In the genomic region with DNA sequence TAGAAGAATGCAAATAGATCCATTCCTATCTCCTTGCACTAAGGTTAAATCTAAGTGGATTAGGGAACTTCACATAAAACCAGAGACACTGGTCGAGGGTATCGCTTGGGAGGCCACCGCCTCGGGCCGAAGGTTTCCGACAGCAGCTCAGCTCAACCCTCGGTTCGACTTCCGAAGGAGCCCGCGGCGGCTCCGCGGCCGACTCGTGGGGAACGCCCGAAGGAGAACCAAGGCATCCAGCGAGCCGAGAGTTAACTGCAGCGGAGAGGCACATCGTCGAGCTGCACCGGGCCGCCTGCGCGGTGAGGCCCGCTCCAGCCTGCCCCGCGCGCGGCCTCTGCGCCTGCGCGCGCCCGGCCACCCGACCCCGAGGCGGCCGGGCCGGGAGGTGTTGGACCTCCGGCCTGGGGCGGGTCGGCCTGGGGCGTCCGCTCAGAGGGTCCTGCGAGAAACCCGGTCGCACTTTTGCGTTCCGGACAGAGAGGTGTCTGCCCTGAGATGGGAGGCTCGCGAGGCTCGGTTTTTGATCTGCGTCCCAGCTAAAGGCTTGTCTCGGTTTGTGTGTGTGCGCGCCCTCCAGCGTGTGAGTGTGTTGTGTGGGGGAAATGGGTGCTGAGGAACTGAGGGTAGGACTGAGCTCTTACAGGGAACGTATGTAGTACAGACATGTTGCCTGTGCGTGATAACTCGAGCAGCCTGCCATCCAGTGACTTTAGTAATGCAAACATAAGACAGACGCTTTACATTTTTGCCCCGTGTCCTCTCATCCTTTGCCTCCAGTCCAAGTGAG, we compare ENCODE assay signal across 8 mouse cellular contexts. TPM values are rescaled to one million over a fixed set of nuclear protein-coding genes. Genes with fewer than 3 reads are reported as not detected.
DNase-seq lines count a peak whose midpoint lies in the region; ATAC-seq and TF ChIP-seq lines count a peak whose summit lies in the region.
"Not testable (repeated sequence)": the region's sequence is repeated elsewhere in the genome, so short reads cannot be mapped to it uniquely, and the experiment has no call there.

No protein-coding gene starts in this region.

- WGBS in hindbrain, embryonic 13.5 days = 4% methylated on average over 29 of the region's 65 CpGs
- 2% methylated on average over 26 of the region's 65 CpGs for WGBS in liver, embryonic 16.5 days (ENCODE audit: insufficient replicate concordance)
- WGBS in neural tube, embryonic 11.5 days = 9% methylated on average over 9 of the region's 65 CpGs

- H3K4me1 ChIP-seq in hindbrain, embryonic 13.5 days (replicated peaks); liver, embryonic 16.5 days (ENCODE audit: control insufficient read depth, low read depth, low read length); neural tube, embryonic 11.5 days (ENCODE audit: control insufficient read depth, insufficient read depth, low read length): not testable (repeated sequence)

- peak overlapping the region; percentile 46 for H3K4me2 ChIP-seq in hindbrain, embryonic 13.5 days
- not testable (repeated sequence) for H3K4me2 ChIP-seq in liver, embryonic 16.5 days (ENCODE audit: low read depth, low read length)
- peak overlapping the region; percentile 26; the same call in 1 of the 2 replicates for H3K4me2 ChIP-seq in neural tube, embryonic 11.5 days (ENCODE audit: low read depth)

- not testable (repeated sequence) for TF ChIP-seq CTCF in layer of hippocampus, adult 2 months (conservative IDR thresholded peaks at IDR 0.05)

- peak; percentile 99 for ATAC-seq in hindbrain, embryonic 13.5 days (ENCODE audit: low FRiP score)
- ATAC-seq in liver, embryonic 16.5 days (ENCODE audit: low read depth) = peak; percentile 95
- ATAC-seq in neural tube, embryonic 11.5 days (ENCODE audit: insufficient read depth, low FRiP score, low TSS enrichment) = peak; percentile 98

- H3K9ac ChIP-seq in hindbrain, embryonic 13.5 days; liver, embryonic 16.5 days (ENCODE audit: low read depth, low read length); neural tube, embryonic 11.5 days (ENCODE audit: low read length): not testable (repeated sequence)

- not testable (repeated sequence) for H3K36me3 ChIP-seq in hindbrain, embryonic 13.5 days; liver, embryonic 16.5 days (ENCODE audit: control insufficient read depth, insufficient read depth); neural tube, embryonic 11.5 days (ENCODE audit: control insufficient read depth, insufficient read depth, low read length)

- peak; percentile 20 for DNase-seq in T-cell, adult 2 months (ENCODE audit: low spot score)
- DNase-seq in embryo, embryonic 11 days = peak; percentile 1
- peak; percentile 2 to 3 for DNase-seq in gastrocnemius, adult 8-10 months (ENCODE audit: low spot score in 2 of 2)
- peak in 1 of 2 experiments; percentile 0 for DNase-seq in layer of hippocampus, adult 2 months (ENCODE audit: low spot score in 2 of 2)
- peak; percentile 11 for DNase-seq in neural tube, embryonic 11.5 days (ENCODE audit: low spot score)
- peak; percentile 45 for DNase-seq in testis, postnatal 10 days (ENCODE audit: low spot score)

- H3K27me3 ChIP-seq in hindbrain, embryonic 13.5 days; liver, embryonic 16.5 days (ENCODE audit: control insufficient read depth, insufficient read depth, low read depth, low read length); neural tube, embryonic 11.5 days (ENCODE audit: control insufficient read depth, insufficient read depth, low read length): not testable (repeated sequence)

- H3K4me3 ChIP-seq in hindbrain, embryonic 13.5 days = peak overlapping the region; percentile 33
- peak overlapping the region; percentile 37; the same call in 1 of the 2 replicates for H3K4me3 ChIP-seq in layer of hippocampus, adult 2 months
- H3K4me3 ChIP-seq in liver, embryonic 16.5 days (ENCODE audit: low read depth, low read length); neural tube, embryonic 11.5 days (ENCODE audit: low read depth, low read length): not testable (repeated sequence)

- not testable (repeated sequence) for H3K27ac ChIP-seq in hindbrain, embryonic 13.5 days; layer of hippocampus, adult 2 months; liver, embryonic 16.5 days (ENCODE audit: low read length); neural tube, embryonic 11.5 days (ENCODE audit: low read depth, low read length)

- not testable (repeated sequence) for H3K9me3 ChIP-seq in hindbrain, embryonic 13.5 days; liver, embryonic 16.5 days (replicated peaks; ENCODE audit: control insufficient read depth, low read length); neural tube, embryonic 11.5 days (ENCODE audit: control insufficient read depth, low read length)

RNA-seq across cellular contexts. Expression of a gene that starts 50.9 kb away (rescaled TPM):
- not detected for total RNA-seq in gastrocnemius, adult 8-10 months (2022)
- polyA plus RNA-seq in hindbrain, embryonic 13.5 days (2015; fragmentation: Nextera tagmentation; extraction: Ambion mirVana) = not detected in 2 replicates
- not detected for total RNA-seq in layer of hippocampus, adult 2 months (2021)
- not detected in 2 replicates for polyA plus RNA-seq in liver, embryonic 16.5 days (2015; fragmentation: Nextera tagmentation; extraction: Ambion mirVana)
- polyA plus RNA-seq in neural tube, embryonic 11.5 days (2014; fragmentation: Nextera tagmentation; extraction: Ambion mirVana) = not detected in 2 replicates
